Mouse (Mus musculus): ENCODE results near the gene Rab24. TPM values are rescaled to one million over a fixed set of nuclear protein-coding genes. Genes with fewer than 3 reads are reported as not detected.
A peak's percentile ranks its signal among the peaks of the same experiment; 100 is the strongest.

Gene Rab24
- polyA plus RNA-seq, 1 experiment from 2014 or later, result 104 TPM

DNA sequence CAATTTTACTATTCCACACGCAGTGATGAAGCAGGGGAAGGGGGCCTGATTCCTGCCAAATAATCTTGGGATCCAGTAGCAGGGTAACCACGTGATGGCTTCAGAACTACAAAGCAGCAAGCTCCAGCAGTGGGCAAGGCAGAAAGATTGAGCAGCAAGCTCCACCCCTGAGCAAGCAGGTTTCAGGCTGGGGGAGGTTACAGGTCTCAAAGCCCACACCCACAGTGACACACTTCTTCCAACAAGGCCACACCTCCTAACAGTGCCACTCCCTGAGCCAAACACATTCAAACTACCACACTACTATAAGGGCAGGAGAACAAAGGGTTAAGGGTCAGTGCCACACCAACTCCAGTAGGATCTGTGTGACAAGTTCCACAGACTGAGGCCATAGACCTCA, 17.5 kb upstream of the Rab24 start:
- WGBS, result 43% methylated on average over 2 of the region's 2 CpGs
- Histone ChIP-seq H3K4me2 (replicated peaks) (no peak overlapping the region), H3K27me3 (no peaks in the 10 kb centered on the region), H3K9me3 (no peaks in the 10 kb centered on the region), H3K9ac (no peak overlapping the region), H3K36me3 (peaks cover 8% of the 10 kb centered on the region), H3K27ac (no peak overlapping the region), H3K4me1 (no peaks in the 10 kb centered on the region), H3K4me3 (no peak overlapping the region)
- no peak for ATAC-seq (ENCODE audit: low FRiP score, low read depth)

DNA sequence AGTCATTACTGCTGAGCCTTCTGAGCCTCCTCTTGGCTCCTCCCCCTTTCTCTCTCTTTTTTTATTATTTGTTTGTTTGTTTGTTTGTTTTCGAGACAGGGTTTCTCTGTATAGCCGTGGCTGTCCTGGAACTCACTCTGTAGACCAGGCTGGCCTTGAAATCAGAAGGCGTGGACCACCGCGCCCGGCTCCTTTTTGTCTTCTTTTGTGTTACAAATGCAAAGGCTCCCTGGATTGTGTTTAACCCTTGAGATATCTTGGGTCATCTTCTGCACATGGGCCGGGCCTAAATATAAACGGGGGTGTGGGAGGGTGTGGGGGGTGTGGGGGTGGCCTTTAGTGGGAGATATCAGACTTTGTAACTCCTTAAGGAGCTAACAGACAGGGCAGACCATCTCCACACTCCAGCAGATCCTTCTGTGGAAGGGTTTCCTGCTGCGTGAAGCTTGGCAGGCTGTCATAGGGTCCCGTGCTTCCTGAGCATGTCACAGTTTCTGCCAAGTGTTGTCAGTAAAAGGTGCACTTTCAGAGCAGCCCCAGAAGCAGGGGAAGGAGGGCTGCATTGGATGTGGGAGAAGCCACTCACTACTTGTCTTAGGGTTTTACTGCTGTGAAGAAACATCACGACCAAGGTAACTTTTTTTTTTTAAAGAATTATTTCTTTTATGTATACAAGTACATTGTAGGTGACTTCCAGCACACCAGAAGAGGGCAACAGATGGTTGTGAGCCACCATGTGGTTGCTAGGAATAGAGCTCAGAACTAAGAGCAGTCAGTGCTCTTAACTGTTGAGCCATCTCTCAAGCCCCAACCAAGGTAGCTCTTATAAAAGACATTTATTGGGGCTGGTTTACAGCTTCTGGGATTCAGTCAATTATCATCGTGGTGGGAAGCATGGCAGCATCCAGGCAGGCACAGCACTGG, 16.6 kb upstream of the Rab24 start:
- no peaks in the 10 kb centered on the region for H3K9me3 ChIP-seq
- no peaks in the 10 kb centered on the region for H3K4me1 ChIP-seq
- WGBS, result 68% methylated on average over 12 of the region's 12 CpGs
- no peak overlapping the region for H3K4me2 ChIP-seq (replicated peaks)
- H3K36me3 ChIP-seq, result no peaks in the 10 kb centered on the region
- no peaks in the 10 kb centered on the region for H3K27me3 ChIP-seq
- ATAC-seq (ENCODE audit: low FRiP score, low read depth), result no peak
- no peak overlapping the region for H3K4me3 ChIP-seq
- no peak overlapping the region for H3K27ac ChIP-seq
- H3K9ac ChIP-seq, result no peak overlapping the region

DNA sequence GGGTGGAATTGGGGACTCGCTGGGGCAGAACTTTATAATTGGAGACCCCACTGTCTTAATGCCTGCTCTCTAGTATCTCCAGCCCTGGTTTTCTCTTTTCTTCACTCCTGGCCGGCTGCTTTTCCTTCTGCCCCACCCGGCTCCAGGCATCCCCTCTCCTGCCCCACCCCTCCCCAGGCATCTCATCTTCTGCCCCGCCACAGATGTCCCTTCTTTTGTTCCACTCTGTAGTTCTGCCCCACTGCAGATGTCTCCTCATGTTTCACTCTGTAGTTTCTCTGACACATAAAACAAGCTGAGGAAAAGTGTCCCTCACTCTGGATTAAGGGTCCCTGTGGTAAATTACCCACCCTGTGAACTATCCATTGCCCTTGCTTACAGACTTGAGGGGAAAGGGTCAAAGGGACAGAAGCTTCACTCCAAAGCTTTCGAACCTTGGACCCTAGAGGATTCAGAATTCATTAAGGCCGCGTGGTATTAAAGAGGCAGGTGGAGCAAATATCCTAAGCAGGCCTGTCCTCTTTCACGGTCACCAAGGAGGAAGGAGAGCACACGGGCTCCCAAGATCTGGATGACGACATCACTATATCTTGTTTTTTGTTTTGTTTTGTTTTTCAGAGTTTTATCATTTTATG, 15.7 kb upstream of the Rab24 start:
- H3K4me2 ChIP-seq (replicated peaks), result no peak overlapping the region
- ATAC-seq (ENCODE audit: low FRiP score, low read depth), result no peak
- H3K27me3 ChIP-seq, result no peaks in the 10 kb centered on the region

DNA sequence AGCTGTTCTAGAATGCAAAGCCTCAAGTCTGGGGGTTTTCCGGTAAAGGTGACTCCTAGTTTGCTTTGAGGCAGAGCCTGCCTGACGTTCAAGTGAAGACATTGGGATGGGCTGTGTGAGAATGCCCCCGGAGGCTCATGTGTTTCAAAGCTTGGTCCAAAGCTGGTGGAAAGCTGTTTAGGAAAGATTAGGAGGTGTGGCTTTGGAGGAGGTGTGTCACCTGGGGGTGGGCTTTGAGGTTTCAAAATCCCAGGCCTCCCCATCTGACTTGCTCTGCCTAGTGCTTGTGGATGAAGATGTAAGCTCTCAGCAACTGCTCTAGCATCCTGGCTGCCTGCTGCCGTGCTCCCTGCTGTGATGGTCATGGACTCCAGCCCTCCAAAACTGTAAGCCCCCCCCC, 14.0 kb upstream of the Rab24 start:
- ATAC-seq (ENCODE audit: low FRiP score, low read depth), result no peak
- Histone ChIP-seq H3K4me2 (replicated peaks) (no peak overlapping the region), H3K27ac (no peak overlapping the region), H3K4me3 (no peak overlapping the region), H3K27me3 (no peaks in the 10 kb centered on the region), H3K9me3 (no peaks in the 10 kb centered on the region), H3K9ac (no peak overlapping the region), H3K4me1 (peaks cover 5% of the 10 kb centered on the region), H3K36me3 (no peaks in the 10 kb centered on the region)
- 81% methylated on average over 4 of the region's 4 CpGs for WGBS

More for the DNA sequence above, 15.7 kb upstream of the Rab24 start:
- Histone ChIP-seq H3K4me3 (no peak overlapping the region), H3K4me1 (no peaks in the 10 kb centered on the region), H3K36me3 (no peaks in the 10 kb centered on the region), H3K27ac (no peak overlapping the region), H3K9ac (no peak overlapping the region), H3K9me3 (no peaks in the 10 kb centered on the region)
- 61% methylated on average over 10 of the region's 10 CpGs for WGBS

DNA sequence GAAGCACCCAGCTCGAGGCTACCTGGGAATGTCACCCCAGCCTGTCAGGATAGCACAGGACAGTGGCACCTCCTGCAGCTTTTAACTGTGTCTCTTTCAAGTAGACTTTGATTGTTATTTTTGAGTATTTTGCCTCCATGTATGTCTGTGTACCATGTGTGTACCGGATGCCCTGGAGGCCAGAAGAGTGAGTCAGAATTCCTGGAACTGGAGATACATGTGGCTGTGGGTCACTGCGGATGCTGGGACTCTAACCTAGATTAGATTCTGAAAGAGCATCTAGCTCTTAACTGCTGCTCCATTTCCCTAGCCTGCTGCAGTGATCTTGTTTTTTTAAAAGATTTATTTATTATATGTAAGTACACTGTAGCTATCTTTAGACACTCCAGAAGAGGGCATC, 10.6 kb upstream of the Rab24 start:
- Histone ChIP-seq H3K36me3 (0 out of 2 replicates have a peak, but pooled peaks cover under 1% of the 10 kb centered on the region), H3K4me3 (no peak overlapping the region), H3K4me1 (peaks cover 32% of the 10 kb centered on the region), H3K9me3 (no peaks in the 10 kb centered on the region), H3K27me3 (no peaks in the 10 kb centered on the region), H3K9ac (no peak overlapping the region), H3K27ac (no peak overlapping the region), H3K4me2 (replicated peaks) (no peak overlapping the region)
- ATAC-seq (ENCODE audit: low FRiP score, low read depth), result no peak
- WGBS, result 85% methylated on average over 3 of the region's 3 CpGs

DNA sequence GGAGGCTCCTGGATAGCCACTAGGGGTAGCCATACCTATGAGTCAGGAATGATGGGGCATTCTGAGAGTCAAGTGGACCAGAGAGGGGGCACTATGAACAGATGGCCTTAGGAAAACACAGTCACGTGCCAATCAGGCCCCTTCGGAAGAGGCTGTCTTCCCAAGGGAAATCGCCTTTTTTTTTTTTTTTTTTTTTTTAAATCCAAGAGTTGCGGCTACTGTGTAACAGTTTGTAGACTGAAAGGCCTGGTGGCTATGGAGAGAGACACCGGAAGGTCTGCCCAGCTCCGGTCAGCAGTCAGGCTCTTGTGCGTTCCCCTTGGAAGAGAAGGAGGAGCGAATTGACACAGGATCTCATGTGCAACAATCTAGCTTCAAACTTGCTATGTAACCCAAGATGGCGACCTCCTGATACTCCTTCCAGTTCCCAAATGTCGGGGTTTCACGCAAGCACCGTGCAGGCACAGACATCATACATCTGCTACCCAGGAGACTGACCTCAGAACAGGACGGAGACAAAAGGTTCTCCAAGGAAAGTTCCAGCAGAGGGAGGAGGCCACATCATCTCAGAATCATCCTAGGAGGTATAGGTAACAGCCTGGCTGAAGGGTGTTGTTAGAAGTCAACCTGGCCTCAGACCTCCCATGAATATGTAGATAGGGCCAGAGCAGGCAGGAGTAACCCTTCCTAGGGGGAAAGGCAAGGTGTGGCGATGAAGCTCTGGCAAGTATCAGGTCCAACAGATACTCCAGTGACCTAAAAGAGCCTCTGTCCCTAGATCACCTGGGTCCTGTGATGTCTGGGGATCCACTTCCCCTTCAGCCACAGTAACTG, 9.0 kb upstream of the Rab24 start:
- Histone ChIP-seq H3K27ac (peak overlapping the region; percentile 92), H3K9me3 (no peaks in the 10 kb centered on the region), H3K9ac (peak overlapping the region; percentile 74), H3K27me3 (no peaks in the 10 kb centered on the region), H3K4me2 (replicated peaks) (peak overlapping the region; percentile 88), H3K4me3 (peak overlapping the region; percentile 74), H3K4me1 (peaks cover 36% of the 10 kb centered on the region), H3K36me3 (peaks cover 13% of the 10 kb centered on the region)
- no peak for ATAC-seq (ENCODE audit: low FRiP score, low read depth)
- 42% methylated on average over 14 of the region's 14 CpGs for WGBS

DNA sequence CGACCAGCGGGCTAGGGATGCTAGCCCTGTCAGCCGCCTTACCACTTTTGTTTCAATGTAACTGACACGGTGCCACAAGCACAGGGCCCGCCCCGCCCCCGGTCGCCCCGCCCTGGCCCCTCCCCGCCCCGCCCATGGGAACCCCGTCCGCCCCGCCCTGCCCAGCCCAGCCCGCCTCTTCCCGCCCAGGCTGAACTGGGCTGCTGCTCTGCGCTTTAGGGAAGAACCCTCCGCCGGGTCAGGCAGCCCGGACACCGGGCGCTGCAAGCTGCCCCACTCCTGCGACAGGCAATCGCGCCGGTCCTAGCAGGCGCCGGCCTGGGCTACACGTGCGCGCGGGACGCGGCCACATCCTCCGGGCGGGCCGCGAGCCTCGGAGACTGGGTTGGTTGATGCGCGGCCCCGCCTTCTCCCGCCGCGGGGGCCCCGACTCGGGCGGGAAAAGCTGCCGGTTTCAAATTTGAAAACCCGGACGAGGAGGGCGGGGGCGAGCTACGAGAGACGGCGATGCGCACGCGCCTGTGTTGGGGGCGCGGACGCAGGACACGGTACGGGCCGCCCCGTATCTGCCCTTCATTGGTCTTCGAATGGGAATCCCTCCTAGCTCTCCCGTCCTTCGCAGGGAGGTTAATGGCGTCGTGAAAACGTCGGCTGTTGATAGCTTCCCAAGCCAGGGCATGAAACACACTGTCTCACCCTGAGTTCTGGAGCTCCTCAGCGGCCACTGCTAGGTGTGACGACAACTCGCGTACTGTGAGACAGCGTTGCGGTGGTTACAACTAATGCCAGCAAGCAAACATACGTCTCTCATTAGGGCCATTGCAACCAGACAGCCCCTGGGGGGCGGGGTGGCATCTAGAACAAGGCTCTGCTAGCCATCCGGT, 8.2 kb upstream of the Rab24 start, which contains the start of gene Mxd3:
Gene Mxd3, minus strand, starts transcription at position 141 of the 884 bp plus-strand sequence.
- H3K36me3 ChIP-seq, result peaks cover 22% of the 10 kb centered on the region
- no peaks in the 10 kb centered on the region for H3K9me3 ChIP-seq
- peak within 1 kb of the TSS; percentile 92 for H3K27ac ChIP-seq
- peak within 1 kb of the TSS; percentile 74 for H3K4me3 ChIP-seq
- H3K9ac ChIP-seq, result peak within 1 kb of the TSS; percentile 79
- H3K4me1 ChIP-seq, result peaks cover 36% of the 10 kb centered on the region
- H3K4me2 ChIP-seq (replicated peaks), result peak within 1 kb of the TSS; percentile 88
- ATAC-seq (ENCODE audit: low FRiP score, low read depth), result peak; percentile 89
- H3K27me3 ChIP-seq, result no peaks in the 10 kb centered on the region
- under 1% methylated on average over 82 of the region's 82 CpGs for WGBS

DNA sequence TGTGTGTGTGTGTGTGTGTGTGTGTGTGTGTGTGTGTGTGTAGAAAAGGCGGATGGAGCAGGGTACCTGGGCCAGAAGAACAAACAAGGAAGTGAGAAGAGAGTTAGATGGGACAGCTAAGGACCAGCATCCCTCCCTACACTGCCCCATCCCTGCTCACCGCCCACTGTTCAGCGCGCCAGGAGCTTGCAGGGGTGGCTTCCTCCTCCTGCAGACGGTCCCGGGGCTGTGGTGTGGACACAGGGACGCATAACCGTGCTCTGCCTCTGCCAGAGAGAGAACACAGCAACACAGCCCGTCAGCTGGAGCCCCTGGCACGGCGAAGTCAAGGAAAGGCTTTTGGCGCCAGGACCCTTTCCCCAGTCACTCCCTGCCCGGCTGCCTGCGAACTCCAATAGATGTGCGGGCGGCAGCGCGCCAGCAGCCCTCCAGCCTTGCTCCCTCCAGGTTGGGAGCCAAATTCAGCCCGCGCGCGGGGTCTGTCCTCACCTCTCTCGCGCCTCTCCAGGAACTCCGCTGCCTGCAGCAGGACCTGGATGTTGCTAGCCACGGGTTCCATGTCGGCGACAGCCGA, 7.5 kb upstream of the Rab24 start:
- peak overlapping the region; percentile 74 for H3K4me3 ChIP-seq
- H3K9me3 ChIP-seq, result no peaks in the 10 kb centered on the region
- H3K36me3 ChIP-seq, result peaks cover 29% of the 10 kb centered on the region
- H3K9ac ChIP-seq, result peak overlapping the region; percentile 79
- ATAC-seq (ENCODE audit: low FRiP score, low read depth), result peak; percentile 28
- peaks cover 37% of the 10 kb centered on the region for H3K4me1 ChIP-seq
- 1% methylated on average over 28 of the region's 29 CpGs for WGBS
- peak overlapping the region; percentile 88 for H3K4me2 ChIP-seq (replicated peaks)
- H3K27me3 ChIP-seq, result no peaks in the 10 kb centered on the region
- peak overlapping the region; percentile 73 for H3K27ac ChIP-seq

DNA sequence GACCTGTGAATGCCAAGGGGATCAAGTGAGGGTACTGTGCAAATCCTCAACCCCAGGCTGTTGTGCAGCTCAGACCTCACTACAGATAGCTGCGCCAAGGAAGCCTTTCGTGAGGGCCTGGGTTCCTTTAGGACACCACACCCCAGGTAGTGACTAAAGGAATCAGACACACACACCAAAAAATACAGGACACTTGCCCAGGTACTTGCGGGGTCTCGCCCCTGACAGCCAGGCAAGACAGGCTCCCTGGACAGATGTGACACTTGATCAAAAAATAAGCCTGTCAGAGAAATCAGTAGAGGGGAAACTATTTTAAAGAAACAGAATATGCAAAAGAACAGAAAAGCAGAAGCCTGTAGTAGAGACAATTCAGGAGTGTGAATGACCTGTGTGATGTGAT, 6.9 kb upstream of the Rab24 start:
- no peak for ATAC-seq (ENCODE audit: low FRiP score, low read depth)
- 86% methylated on average over 4 of the region's 4 CpGs for WGBS
- Histone ChIP-seq H3K4me1 (peaks cover 43% of the 10 kb centered on the region), H3K4me2 (replicated peaks) (peak overlapping the region; percentile 88), H3K27me3 (no peaks in the 10 kb centered on the region), H3K27ac (no peak overlapping the region), H3K36me3 (peaks cover 34% of the 10 kb centered on the region), H3K9ac (peak overlapping the region; percentile 79), H3K4me3 (peak overlapping the region; percentile 74), H3K9me3 (no peaks in the 10 kb centered on the region)

DNA sequence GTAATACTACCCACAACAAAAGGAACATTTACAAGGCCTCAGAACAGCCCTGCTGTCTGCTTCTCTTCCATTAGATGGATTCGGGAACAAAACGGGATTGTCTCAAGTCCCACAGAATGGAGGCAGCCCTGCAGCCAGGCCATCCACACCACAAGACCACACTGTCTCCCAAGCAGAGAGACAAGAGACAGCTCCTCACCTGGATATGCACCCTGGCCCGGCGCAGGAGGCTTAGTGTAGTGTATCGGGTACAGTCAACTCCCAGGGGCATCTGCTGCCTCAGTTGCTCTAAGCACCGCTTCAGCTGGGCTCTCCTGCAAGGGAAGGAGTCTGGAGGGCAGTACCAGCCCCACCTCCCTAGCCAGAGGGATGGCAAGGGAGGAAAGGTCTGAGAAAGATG, 6.4 kb upstream of the Rab24 start:
- Histone ChIP-seq H3K4me2 (replicated peaks) (peak overlapping the region; percentile 88), H3K4me3 (peak overlapping the region; percentile 74), H3K4me1 (peaks cover 47% of the 10 kb centered on the region), H3K9ac (peak overlapping the region; percentile 79), H3K9me3 (no peaks in the 10 kb centered on the region), H3K27me3 (no peaks in the 10 kb centered on the region), H3K36me3 (peaks cover 39% of the 10 kb centered on the region), H3K27ac (no peak overlapping the region)
- no peak for ATAC-seq (ENCODE audit: low FRiP score, low read depth)
- WGBS, result 85% methylated on average over 6 of the region's 6 CpGs

DNA sequence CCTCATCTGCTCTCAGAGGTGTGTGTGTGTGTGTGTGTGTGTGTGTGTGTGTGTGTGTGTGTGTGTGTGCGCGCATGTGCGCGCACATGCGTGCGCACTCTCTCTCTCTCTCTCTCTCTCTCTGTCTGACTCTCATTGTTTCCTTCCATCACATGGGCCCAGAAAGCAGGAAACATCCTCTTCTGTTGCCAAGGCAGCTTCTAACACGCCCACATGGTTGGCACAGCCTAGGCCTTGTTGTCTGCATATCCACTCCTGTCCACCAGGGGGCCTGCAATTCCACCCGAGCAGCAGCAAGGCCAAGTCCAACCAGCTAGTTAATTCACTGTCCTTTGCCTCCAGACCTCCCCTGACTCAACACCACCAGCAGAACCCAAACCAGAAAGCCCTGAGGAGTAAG, 5.9 kb upstream of the Rab24 start:
- peaks cover 41% of the 10 kb centered on the region for H3K36me3 ChIP-seq
- H3K27ac ChIP-seq, result no peak overlapping the region
- H3K4me1 ChIP-seq, result peaks cover 53% of the 10 kb centered on the region
- no peak for ATAC-seq (ENCODE audit: low FRiP score, low read depth)
- H3K9me3 ChIP-seq, result no peaks in the 10 kb centered on the region
- no peaks in the 10 kb centered on the region for H3K27me3 ChIP-seq
- H3K4me3 ChIP-seq, result peak overlapping the region; percentile 74
- H3K9ac ChIP-seq, result peak overlapping the region; percentile 79; the same call in 1 of the 2 replicates
- 52% methylated on average over 8 of the region's 8 CpGs for WGBS
- H3K4me2 ChIP-seq (replicated peaks), result peak overlapping the region; percentile 88
